Mouse (Mus musculus) heart, adult 2 months (tissue): Measurements from ENCODE around the gene Gli2.

Experiments
- CTCF ChIP-seq: fragments of 200-600 bp; IDR thresholded peaks from 2 replicates; pipeline ENCODE4 v1.8.1; 2022; ENCODE audit warnings: antibody characterized with exemption, mild to moderate bottlenecking, moderate library complexity
- EP300 ChIP-seq: fragments of 200-500 bp; IDR thresholded peaks from 2 replicates; pipeline ENCODE4 v1.6.1; 2011; ENCODE audit warnings: low read depth, low read length, control low read depth; ENCODE audit not compliant: insufficient read depth
- POLR2A ChIP-seq: fragments of 200-500 bp; IDR thresholded peaks from 2 replicates; pipeline ENCODE4 v1.6.1; 2011; ENCODE audit warnings: mild to moderate bottlenecking, low read depth, low read length, control low read depth; ENCODE audit not compliant: insufficient read depth

- TF ChIP-seq POLR2A, result no peak
- no peak for TF ChIP-seq CTCF
- no peak for TF ChIP-seq EP300
Observed at GRCm38 (mm10) chr1:118891395-118891794, 162.0 kb downstream of the Gli2 start.
